Mouse (Mus musculus) spleen, adult 2 months (tissue): ENCODE data around the gene Unk.

Experiments used
- CTCF ChIP-seq: fragments of 200-500 bp; IDR thresholded peaks from 2 replicates; pipeline ENCODE4 v1.5.1; 2011; ENCODE audit warnings: mild to moderate bottlenecking, inconsistent platforms; ENCODE audit not compliant: insufficient read depth, insufficient read length, insufficient replicate concordance; ENCODE audit errors: extremely low read depth
- POLR2A ChIP-seq: fragments of 200-500 bp; IDR thresholded peaks from 2 replicates; pipeline ENCODE4 v1.6.1; 2011; ENCODE audit warnings: low read depth, low read length, inconsistent platforms

DNA sequence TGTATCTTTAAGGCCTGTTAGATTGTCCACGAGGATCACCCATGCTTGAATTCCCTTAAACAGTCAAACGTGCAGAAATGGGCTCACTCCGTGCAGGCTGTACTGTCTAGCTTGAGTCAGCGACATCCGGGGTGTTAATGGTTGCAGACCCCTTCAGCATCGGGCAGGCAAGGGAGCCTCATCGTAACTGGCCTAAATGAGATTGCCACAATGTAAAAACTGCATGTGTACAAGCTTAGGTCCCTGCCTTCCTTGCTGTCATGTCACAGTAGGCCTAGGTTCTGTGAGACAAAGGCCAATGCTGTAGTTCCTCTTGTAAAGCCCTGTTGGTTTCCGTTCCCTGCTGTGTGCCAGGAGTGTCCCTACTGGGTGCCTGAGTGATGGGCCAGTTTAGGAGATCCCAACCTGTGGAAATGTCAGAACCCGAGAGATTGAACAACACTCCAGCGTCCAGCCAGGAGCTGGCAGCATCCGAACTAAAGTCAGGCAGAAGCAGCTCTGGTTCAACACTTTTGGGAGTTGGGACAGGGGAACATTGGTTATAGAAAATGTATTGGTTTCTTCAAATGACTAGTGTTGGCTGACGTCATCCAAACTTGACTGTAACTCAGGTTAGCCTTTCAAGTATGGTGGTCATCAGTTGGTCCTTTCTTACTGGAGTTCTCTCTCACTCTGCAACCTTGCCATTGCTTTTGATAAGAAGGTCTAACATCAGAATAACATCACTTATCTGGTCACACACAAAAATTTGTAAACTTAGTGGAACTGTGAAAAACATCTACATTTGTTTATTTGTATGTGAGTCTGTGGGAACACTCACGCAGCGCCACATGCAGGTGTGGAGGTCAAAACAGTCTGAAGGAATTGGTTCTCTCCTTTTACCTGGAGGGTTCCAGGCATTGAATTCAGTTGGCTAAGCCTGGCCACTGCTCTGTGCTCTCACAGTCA lies 1.1 kb downstream of the Unk start:
- TF ChIP-seq POLR2A (peak; percentile 45), CTCF (no peak)
